Mouse (Mus musculus) heart, adult 2 months (tissue): ENCODE data around the gene Gm12184.
A peak's percentile ranks its signal among the peaks of the same experiment; 100 is the strongest.

Experiments used
- CTCF ChIP-seq: fragments of 200-600 bp; IDR thresholded peaks from 2 replicates; pipeline ENCODE4 v1.8.1; 2022; ENCODE audit warnings: antibody characterized with exemption, mild to moderate bottlenecking, moderate library complexity
- POLR2A ChIP-seq: fragments of 200-500 bp; IDR thresholded peaks from 2 replicates; pipeline ENCODE4 v1.6.1; 2011; ENCODE audit warnings: mild to moderate bottlenecking, low read depth, low read length, control low read depth; ENCODE audit not compliant: insufficient read depth

GRCm38 (mm10) chr11:48871817-48872541 lies 45.5 kb upstream of the Gm12184 start:
- TF ChIP-seq CTCF: no peak
- peak; percentile 62 for TF ChIP-seq POLR2A
